Mouse (Mus musculus): ENCODE measurements around the gene Mns1.

Gene Mns1

DNA sequence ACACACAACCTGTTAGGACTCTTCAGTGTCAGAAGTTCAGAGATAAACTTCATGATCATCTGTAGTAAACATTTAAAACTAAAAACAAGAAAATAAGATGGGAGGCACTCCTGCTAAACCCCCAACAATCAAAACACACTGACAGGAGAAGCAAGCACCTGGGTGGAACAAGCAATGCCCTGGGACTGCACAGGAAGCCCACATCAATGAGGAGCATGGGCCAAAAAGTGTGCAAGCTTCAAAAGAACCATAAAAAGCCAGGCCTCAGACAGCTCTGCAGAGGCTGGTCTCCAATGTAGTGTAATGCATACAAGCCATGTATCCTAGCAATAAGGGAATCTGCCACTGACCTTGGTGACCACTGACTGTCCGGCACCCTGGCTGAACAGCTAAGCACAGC is 41.5 kb downstream of the Mns1 start:
- DNase-seq: no peak

DNA sequence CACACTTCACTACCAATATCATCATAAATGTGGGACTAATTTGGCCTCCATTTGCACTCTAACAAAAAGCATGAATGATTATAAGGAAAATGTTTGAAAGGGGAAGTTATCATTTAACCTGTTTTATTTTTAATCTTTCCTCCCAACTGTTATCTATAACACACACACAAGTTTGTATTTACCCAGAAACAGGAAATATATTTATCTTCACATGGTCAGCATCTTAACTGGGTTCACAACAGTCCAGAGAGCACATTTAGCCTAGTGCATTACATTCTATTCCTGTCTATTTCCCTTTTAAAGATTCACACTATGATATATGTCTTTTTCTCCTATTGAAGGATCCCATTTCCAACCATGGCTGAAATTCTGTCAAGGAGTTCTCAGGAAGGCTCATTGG is 50.7 kb downstream of the Mns1 start:
- DNase-seq: no peak

DNA sequence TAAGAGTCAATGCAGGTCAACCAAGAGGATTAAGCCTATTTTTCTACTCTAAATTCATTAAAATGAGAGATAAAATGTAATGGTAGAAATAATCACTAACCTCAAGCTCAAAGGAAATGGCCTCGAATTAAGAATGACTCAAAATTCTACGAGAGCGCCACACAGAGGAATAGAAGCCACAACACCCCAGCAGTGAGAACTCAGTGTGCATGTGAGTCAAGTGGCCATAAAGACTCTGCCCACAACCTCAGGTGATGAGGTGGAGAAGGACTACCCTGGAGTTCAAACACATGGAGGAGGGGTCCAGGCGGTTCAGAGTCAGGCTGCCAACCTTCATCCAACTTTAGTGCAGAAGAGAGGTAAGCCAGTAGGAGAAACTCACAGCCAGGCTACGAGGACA is 51.3 kb downstream of the Mns1 start:
- no peak for DNase-seq

DNA sequence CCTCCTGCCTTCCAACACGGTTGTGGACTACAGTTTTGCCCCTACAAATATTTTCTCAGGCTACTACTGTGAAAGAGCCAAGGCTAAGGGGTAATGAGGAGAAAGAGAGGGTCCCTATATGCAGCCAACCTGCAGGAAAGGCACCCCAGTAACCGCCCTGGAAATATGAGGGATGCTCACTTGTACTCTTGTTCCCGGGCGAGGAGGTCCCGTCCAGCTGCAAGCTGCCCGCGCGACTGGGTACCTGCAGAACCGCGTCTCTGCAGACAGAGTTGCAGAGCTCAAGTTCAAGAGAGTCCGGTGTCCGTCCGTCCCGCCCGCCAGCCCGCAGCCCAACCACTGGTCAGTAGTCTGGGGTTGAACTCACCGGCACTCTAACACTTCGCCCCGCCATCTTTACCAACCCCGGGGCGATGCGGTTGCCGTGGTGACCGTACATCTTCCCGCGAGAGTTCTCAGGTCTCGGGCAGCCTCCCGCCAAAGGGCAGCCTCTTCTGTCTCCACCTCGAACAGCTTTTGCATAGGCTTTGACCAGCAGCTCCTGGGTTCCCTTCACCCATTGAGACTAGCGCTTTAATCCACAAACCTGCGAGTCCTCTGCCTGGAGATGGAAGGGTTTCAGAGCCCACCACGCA is 53.9 kb downstream of the Mns1 start:
- peak; percentile 95 for DNase-seq

DNA sequence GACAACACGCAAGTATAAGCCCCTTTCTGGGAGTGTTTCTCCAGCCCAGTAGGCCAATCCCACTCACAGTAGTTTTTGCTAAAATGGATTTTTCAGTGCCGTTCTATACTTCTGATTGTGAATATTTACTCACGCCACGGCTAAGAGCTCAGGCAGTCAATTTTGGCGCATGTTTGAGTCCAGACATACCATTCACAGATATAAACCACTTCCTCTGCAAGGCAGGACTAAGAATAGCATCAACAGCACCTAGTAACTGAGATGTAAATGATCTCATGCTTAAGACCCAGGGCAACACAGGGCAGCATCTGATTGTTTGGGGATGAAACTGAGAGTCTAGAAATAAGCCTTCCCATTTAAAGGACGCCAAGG is 54.4 kb downstream of the Mns1 start, which contains the start of gene Tex9:
Tex9 (minus strand) TSS at position 19 of the 372 bp plus-strand sequence.
- DNase-seq: no peak

DNA sequence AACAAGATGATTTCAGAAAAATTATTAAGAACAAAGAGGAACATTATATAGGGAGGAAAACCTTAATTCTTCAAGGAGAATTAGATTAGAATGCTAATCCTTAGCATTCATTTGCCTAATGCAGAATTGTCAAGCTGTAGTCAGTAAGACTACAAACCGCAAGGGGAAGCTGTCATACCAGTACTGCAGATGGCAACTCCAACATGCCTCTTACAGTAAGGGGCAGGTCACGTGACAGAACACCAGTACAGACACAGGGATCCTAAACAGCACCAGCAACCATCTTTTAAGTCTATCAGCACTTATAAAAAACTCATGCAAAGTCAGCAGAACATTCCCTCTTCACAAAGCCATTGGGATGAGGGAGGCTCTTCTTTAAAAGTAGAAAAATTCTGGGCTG is 55.7 kb downstream of the Mns1 start:
- DNase-seq: peak; percentile 46 to 55

DNA sequence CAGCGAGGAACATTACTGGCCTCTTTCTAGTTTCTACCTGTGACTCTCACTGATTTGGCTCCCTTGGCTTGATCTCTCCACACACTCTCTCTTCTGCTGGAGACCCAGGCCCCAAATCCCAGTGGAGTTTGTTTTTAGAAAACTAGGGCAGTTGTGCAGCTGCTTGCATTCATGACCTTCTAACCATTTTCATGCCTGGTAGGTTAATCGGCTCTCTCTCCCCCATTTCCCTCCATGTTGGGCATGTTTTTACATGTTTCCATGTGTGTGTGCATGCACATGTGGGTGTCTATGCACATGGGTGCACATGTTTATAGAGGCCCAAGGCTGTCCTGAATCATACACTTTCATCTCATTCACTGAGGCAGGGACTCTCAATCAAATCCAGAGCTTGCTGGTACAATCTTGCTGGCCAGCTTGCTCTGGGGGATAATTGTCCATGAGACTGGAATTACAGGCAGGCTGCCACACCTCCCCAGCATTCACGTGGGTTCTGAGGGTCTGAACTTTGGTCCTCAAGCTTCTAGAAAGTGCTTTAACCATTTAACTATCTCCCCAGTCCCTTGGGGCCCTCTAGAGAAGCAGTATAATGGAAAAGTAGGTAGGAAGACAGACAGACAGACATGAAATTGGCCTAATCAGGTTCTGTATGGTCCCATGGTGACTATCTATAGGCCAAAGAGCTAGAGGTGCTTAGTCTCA is 56.3 kb downstream of the Mns1 start:
- no peak for DNase-seq

DNA sequence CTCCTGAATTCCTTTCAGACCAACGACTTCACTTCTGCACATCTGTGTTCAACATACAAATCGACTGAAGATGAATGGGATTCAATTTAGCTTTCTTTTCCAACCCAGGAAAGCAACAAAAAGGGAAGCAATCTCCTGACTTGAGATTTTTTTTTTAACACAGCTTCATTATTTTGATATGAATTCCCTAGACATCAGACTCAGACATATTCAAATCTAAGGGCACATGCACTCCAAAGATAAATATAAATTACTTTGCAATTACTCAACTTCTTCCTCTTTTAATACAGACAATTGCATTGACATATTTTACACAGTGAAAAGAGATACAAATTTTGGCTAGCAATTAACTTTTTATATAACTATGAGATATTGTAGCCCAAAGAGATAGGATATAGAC is 58.9 kb downstream of the Mns1 start:
- no peak for DNase-seq

DNA sequence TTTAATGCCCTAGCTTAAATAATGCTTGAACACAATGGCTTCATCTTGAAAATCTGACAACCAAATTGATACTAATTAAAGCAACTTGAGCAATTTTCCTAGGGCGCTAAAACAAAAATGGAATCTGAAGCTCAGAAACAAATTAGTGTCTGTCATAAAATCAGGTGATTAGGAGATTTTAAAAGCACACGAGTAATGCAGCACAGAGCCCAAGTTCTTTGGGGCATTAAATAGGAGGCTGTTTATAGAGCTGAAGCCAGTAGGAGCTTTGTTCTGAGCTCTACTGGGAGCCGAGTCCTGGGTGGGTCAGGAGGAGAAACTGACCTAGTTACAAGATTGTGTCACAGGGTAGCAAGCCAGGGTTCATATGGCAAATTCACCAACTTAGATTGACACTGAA is 59.4 kb downstream of the Mns1 start:
- DNase-seq: no peak
